Mouse (Mus musculus) hindbrain, embryonic 13.5 days (tissue): ENCODE results near the gene Minos1. TPM values are rescaled to one million over a fixed set of nuclear protein-coding genes. Genes with fewer than 3 reads are reported as not detected.

Experiments used
- ATAC-seq: fragments of 200-750 bp; cut with Nextera tagmentation; 2 replicates; pipeline ENCODE4 v1.8.0; 2017; ENCODE audit warnings: moderate TSS enrichment; ENCODE audit not compliant: low FRiP score
- H3K27ac ChIP-seq: fragments of 300-500 bp; sonication (generic); 2 replicates; pipeline ENCODE4 v1.5.1; 2015; ENCODE audit warnings: inconsistent platforms, mild to moderate bottlenecking, moderate library complexity
- H3K27me3 ChIP-seq: fragments of 300-500 bp; sonication (generic); 2 replicates; pipeline ENCODE4 v1.6.1; 2015; ENCODE audit warnings: mild to moderate bottlenecking, inconsistent platforms
- H3K36me3 ChIP-seq: fragments of 300-500 bp; sonication (generic); 2 replicates; pipeline ENCODE4 v1.6.1; 2015; ENCODE audit warnings: mild to moderate bottlenecking, inconsistent platforms
- H3K4me1 ChIP-seq: fragments of 300-500 bp; sonication (generic); replicated peaks from 2 replicates; pipeline ENCODE4 v1.6.1; 2015; ENCODE audit warnings: inconsistent platforms
- H3K4me2 ChIP-seq: fragments of 300-500 bp; sonication (generic); 2 replicates; pipeline ENCODE4 v1.6.1; 2015; ENCODE audit warnings: inconsistent platforms, mild to moderate bottlenecking, moderate library complexity
- H3K4me3 ChIP-seq: fragments of 300-500 bp; sonication (generic); 2 replicates; pipeline ENCODE4 v1.5.1; 2015; ENCODE audit warnings: mild to moderate bottlenecking, inconsistent platforms
- H3K9ac ChIP-seq: fragments of 300-500 bp; sonication (generic); 2 replicates; pipeline ENCODE4 v1.6.1; 2015; ENCODE audit warnings: mild to moderate bottlenecking, inconsistent platforms
- H3K9me3 ChIP-seq: fragments of 300-500 bp; sonication (generic); 2 replicates; pipeline ENCODE4 v1.6.1; 2016; ENCODE audit warnings: inconsistent platforms
- WGBS: fragments of 180-500 bp; shearing (Covaris S2); methylation state at CpG from one replicate; pipeline ENCODE4 v1.1.7; 2015; 5-methylcytosine and 5-hydroxymethylcytosine counted together
- polyA plus RNA-seq: library from polyadenylated mRNA; unstranded; fragments of >200 nt; fragmentation: Nextera tagmentation; extraction: Ambion mirVana; gene quantifications from 2 replicates; pipeline ENCODE4 v1.2.1, GENCODE M21; 2015

Gene Minos1
- polyA plus RNA-seq, 1 experiment from 2014 or later = 441 TPM

- Histone ChIP-seq H3K27ac (peak overlapping the region; percentile 23; the same call in 1 of the 2 replicates), H3K9ac (no peak overlapping the region), H3K4me1 (peaks cover 25% of the 10 kb centered on the region), H3K4me2 (no peak overlapping the region), H3K27me3 (no peaks in the 10 kb centered on the region), H3K36me3 (no peaks in the 10 kb centered on the region), H3K9me3 (no peaks in the 10 kb centered on the region), H3K4me3 (no peak overlapping the region)
- WGBS = 52% methylated on average over 3 of the region's 3 CpGs
- no peak for ATAC-seq
Measured at GRCm38 (mm10) chr4:139111421-139111820, 19.5 kb downstream of the Minos1 start.

DNA sequence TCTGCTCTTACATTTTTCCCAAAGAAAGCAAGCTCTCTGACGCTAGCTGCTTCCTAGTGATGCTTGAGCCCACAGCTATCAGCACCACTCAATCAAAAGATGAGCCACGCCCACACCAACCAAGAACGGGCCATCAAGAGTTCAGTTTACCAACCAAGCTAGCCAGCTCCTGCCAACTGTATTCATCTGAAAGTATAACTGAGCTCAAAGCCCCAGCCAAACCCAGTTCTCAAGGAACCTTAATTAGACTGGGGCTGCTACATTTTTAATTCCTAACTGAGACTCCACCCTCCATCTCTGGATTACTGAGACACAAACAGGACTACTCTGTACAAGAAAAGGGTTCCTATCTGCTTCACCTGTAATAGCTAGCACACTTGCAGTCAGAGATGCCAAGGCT lies 20.1 kb downstream of the Minos1 start:
- H3K27ac ChIP-seq = peak overlapping the region; percentile 23; the same call in 1 of the 2 replicates

DNA sequence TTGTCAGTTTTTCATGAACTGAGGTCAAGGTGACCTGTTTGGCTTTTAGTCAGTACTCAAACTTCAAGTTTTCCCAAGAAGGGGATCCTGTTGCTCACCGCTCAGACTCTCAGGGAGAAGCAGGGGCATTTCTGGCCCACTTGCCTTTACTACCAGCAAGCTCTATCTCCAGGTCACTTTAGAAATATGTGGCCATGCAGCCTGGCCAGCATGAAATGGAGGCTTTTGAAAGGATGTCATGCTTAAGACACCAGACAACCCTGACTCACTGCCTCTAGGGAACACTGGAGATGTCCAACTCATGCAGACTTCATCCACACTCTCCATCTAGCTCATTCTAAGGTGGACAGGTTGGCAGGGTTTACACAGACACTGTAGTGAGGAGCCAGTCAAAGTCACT lies 25.5 kb downstream of the Minos1 start:
- Histone ChIP-seq H3K27ac (no peak overlapping the region), H3K27me3 (no peaks in the 10 kb centered on the region), H3K36me3 (peaks cover 37% of the 10 kb centered on the region), H3K9ac (no peak overlapping the region), H3K4me1 (peaks cover 23% of the 10 kb centered on the region), H3K9me3 (no peaks in the 10 kb centered on the region), H3K4me3 (no peak overlapping the region), H3K4me2 (no peak overlapping the region)
- WGBS = 97% methylated on average over 1 of the region's 1 CpGs
- no peak for ATAC-seq

More for the DNA sequence above, 20.1 kb downstream of the Minos1 start:
- Histone ChIP-seq H3K27me3 (no peaks in the 10 kb centered on the region), H3K4me2 (no peak overlapping the region), H3K9ac (no peak overlapping the region), H3K4me3 (no peak overlapping the region), H3K9me3 (no peaks in the 10 kb centered on the region), H3K4me1 (peaks cover 28% of the 10 kb centered on the region), H3K36me3 (no peaks in the 10 kb centered on the region)
- ATAC-seq = no peak
- 79% methylated on average over 3 of the region's 3 CpGs for WGBS

GRCm38 (mm10) chr4:139101546-139101945 lies 29.4 kb downstream of the Minos1 start:
- WGBS = 78% methylated on average over 6 of the region's 6 CpGs
- no peak for ATAC-seq
- Histone ChIP-seq H3K4me1 (peaks cover 21% of the 10 kb centered on the region), H3K9ac (no peak overlapping the region), H3K9me3 (no peaks in the 10 kb centered on the region), H3K27ac (no peak overlapping the region), H3K4me2 (no peak overlapping the region), H3K4me3 (no peak overlapping the region), H3K27me3 (peaks cover 1% of the 10 kb centered on the region; the same call in 1 of the 2 replicates), H3K36me3 (peaks cover 37% of the 10 kb centered on the region)

DNA sequence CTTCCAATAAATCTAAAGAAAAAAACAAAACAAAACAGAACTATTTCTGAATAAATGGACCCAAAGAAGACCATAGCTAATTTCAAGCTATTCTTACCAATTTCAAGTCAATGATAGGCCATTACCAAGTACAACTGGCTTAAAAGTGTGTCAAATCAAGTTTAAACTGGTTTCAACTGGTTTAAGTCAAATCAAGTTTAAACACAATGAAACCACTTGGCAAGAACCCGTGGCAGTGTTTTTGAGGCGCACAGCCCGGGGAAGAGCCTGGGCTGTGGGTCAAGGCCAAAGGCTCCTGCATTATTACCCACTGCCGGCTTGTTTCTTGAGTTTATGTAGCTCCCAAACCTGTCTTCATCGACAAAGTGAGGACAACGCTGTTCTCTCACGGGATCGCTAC lies 30.6 kb downstream of the Minos1 start:
- 92% methylated on average over 8 of the region's 8 CpGs for WGBS
- peaks cover 9% of the 10 kb centered on the region; the same call in 1 of the 2 replicates for H3K27me3 ChIP-seq
- no peak for ATAC-seq

GRCm38 (mm10) chr4:139096201-139096600 lies 34.7 kb downstream of the Minos1 start:
- ATAC-seq = no peak
- no peak overlapping the region for H3K4me3 ChIP-seq
- no peak overlapping the region for H3K27ac ChIP-seq
- H3K9me3 ChIP-seq = no peaks in the 10 kb centered on the region; the same call in 1 of the 2 replicates
- peaks cover 50% of the 10 kb centered on the region for H3K27me3 ChIP-seq
- H3K4me2 ChIP-seq = no peak overlapping the region
- H3K9ac ChIP-seq = no peak overlapping the region
- WGBS = 80% methylated on average over 5 of the region's 5 CpGs
- peaks cover 24% of the 10 kb centered on the region for H3K4me1 ChIP-seq
- 0 out of 2 replicates have a peak, but pooled peaks cover 3% of the 10 kb centered on the region for H3K36me3 ChIP-seq

More for the DNA sequence above, 30.6 kb downstream of the Minos1 start:
- H3K9me3 ChIP-seq = no peaks in the 10 kb centered on the region
- no peak overlapping the region for H3K9ac ChIP-seq
- no peak overlapping the region for H3K4me3 ChIP-seq
- H3K27ac ChIP-seq = no peak overlapping the region
- peaks cover 37% of the 10 kb centered on the region for H3K36me3 ChIP-seq
- H3K4me1 ChIP-seq = peaks cover 14% of the 10 kb centered on the region
- H3K4me2 ChIP-seq = no peak overlapping the region

DNA sequence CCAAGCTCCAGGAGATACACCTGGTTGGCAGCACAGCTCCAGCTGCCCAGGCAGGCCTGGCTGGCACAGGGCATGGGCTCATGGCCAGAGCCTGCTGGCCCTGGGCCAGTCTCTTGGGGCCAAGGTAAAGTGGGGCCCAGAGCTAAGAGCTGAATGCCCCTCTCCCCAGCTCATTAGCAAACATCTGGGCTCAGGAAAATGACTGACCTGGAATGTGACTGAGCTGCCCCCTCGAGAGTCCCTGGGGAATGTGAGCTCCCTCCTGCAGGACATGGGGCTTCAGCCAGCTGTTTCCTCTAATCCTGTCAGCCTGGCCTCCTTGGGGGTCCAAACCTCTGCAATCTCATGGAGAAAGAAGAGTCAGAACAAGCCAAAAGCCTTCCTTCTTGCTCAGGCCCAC lies 35.5 kb downstream of the Minos1 start:
- no peak overlapping the region for H3K4me2 ChIP-seq
- H3K4me3 ChIP-seq = no peak overlapping the region
- H3K27me3 ChIP-seq = peaks cover 58% of the 10 kb centered on the region
- H3K36me3 ChIP-seq = no peaks in the 10 kb centered on the region
- WGBS = 74% methylated on average over 1 of the region's 1 CpGs
- H3K9ac ChIP-seq = no peak overlapping the region
- H3K4me1 ChIP-seq = peaks cover 32% of the 10 kb centered on the region
- H3K9me3 ChIP-seq = no peaks in the 10 kb centered on the region; the same call in 1 of the 2 replicates
- ATAC-seq = no peak
- no peak overlapping the region for H3K27ac ChIP-seq

- Histone ChIP-seq H3K27me3 (peaks cover 79% of the 10 kb centered on the region), H3K4me2 (peak overlapping the region; percentile 89), H3K4me3 (peak overlapping the region; percentile 60), H3K36me3 (no peaks in the 10 kb centered on the region), H3K27ac (no peak overlapping the region), H3K4me1 (peaks cover 37% of the 10 kb centered on the region), H3K9ac (peak overlapping the region; percentile 81), H3K9me3 (no peaks in the 10 kb centered on the region; the same call in 1 of the 2 replicates)
- WGBS = 28% methylated on average over 13 of the region's 13 CpGs
- ATAC-seq = no peak
Measured at GRCm38 (mm10) chr4:139093196-139093530, 37.8 kb downstream of the Minos1 start.

GRCm38 (mm10) chr4:139092356-139093195 lies 38.3 kb downstream of the Minos1 start, which contains the start of gene Nbl1:
Nbl1 (minus strand) TSS chr4:139092993.
- WGBS = 1% methylated on average over 91 of the region's 105 CpGs
- no peak for ATAC-seq
- peaks cover 37% of the 10 kb centered on the region for H3K4me1 ChIP-seq
- H3K9ac ChIP-seq = peak within 1 kb of the TSS; percentile 81
- H3K27ac ChIP-seq = peak within 1 kb of the TSS; percentile 75
- H3K4me3 ChIP-seq = peak within 1 kb of the TSS; percentile 60
- H3K4me2 ChIP-seq = peak within 1 kb of the TSS; percentile 89
- peaks cover 85% of the 10 kb centered on the region for H3K27me3 ChIP-seq
- no peaks in the 10 kb centered on the region for H3K36me3 ChIP-seq
- H3K9me3 ChIP-seq = no peaks in the 10 kb centered on the region; the same call in 1 of the 2 replicates

GRCm38 (mm10) chr4:139091478-139092355 lies 39.2 kb downstream of the Minos1 start:
- Histone ChIP-seq H3K27me3 (peaks cover 93% of the 10 kb centered on the region), H3K27ac (peak overlapping the region; percentile 75), H3K36me3 (no peaks in the 10 kb centered on the region), H3K4me2 (peak overlapping the region; percentile 89), H3K4me3 (peak overlapping the region; percentile 60), H3K4me1 (peaks cover 37% of the 10 kb centered on the region), H3K9me3 (no peaks in the 10 kb centered on the region; the same call in 1 of the 2 replicates), H3K9ac (peak overlapping the region; percentile 81)
- under 1% methylated on average over 28 of the region's 28 CpGs for WGBS
- peak; percentile 50 for ATAC-seq

- Histone ChIP-seq H3K27ac (peak overlapping the region; percentile 75), H3K9me3 (no peaks in the 10 kb centered on the region; the same call in 1 of the 2 replicates), H3K4me1 (peaks cover 37% of the 10 kb centered on the region), H3K36me3 (no peaks in the 10 kb centered on the region), H3K4me3 (peak overlapping the region; percentile 60), H3K27me3 (peaks cover 90% of the 10 kb centered on the region), H3K4me2 (peak overlapping the region; percentile 89), H3K9ac (peak overlapping the region; percentile 81; the same call in 1 of the 2 replicates)
- 23% methylated on average over 7 of the region's 7 CpGs for WGBS
- no peak for ATAC-seq
Measured at GRCm38 (mm10) chr4:139091066-139091465, 39.8 kb downstream of the Minos1 start.
